Mouse (Mus musculus): ENCODE measurements at regions not wholly inside any gene's neighbourhood (a gene's known extent, or its start where the extent isn't known, plus 50 kb on each side); places are given as distances from the start of the nearest gene placed in this dataset.

DNA sequence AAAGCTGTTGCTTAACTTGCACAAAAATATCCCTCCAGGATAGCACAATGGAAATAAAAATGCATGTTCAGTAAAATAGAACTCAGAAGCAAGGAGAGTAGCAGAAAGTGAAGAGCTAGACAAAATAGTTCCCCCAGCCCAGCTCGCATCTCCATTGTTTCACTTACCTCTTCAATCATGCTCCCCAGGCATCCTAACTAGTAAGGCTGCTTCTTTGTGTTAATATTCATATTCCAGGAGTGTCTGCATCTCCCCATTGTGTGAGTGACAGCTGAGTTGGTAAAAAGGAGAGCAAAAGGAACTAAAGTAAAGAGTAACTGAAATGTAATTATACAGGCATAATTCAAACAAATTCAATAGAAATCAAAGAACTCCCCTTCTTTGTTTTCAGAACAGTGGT lies 667.1 kb upstream of the Fat3 start:
- no peak for TF ChIP-seq MAX (IDR thresholded peaks at IDR 0.05; ENCODE audit: low read length)
- no peak for TF ChIP-seq TCF12 (IDR thresholded peaks at IDR 0.05; ENCODE audit: low read depth, low read length)
- TF ChIP-seq MXI1 (IDR thresholded peaks at IDR 0.05; ENCODE audit: low read depth, low read length): no peak
- no peak for TF ChIP-seq POLR2A (IDR thresholded peaks at IDR 0.05; ENCODE audit: control insufficient read depth in 1 of 2, insufficient read depth in 1 of 2, low read depth in 1 of 2, low read length in 2 of 2, poor library complexity in 1 of 2)
- TF ChIP-seq CHD2 (IDR thresholded peaks at IDR 0.05; ENCODE audit: low read length): no peak
- no peak for TF ChIP-seq EP300 (IDR thresholded peaks at IDR 0.05; ENCODE audit: low read depth in 1 of 2, low read length in 2 of 2)
- TF ChIP-seq CTCF (IDR thresholded peaks at IDR 0.05 in 2 of 3, conservative IDR thresholded peaks at IDR 0.05 in 1 of 3; ENCODE audit: control insufficient read depth in 1 of 3, insufficient read depth in 1 of 3, low read depth in 2 of 3, low read length in 3 of 3, poor library complexity in 1 of 3, severe bottlenecking in 1 of 3): no peak
- TF ChIP-seq GATA1 (IDR thresholded peaks at IDR 0.05; ENCODE audit: low read depth, low read length): no peak
- TF ChIP-seq CHD1 (IDR thresholded peaks at IDR 0.05; ENCODE audit: low read depth, low read length): no peak
- no peak for TF ChIP-seq MYC (IDR thresholded peaks at IDR 0.05; ENCODE audit: low read depth, low read length)
- no peak for TF ChIP-seq MAFK (IDR thresholded peaks at IDR 0.05; ENCODE audit: borderline replicate concordance, low read depth, low read length)
- TF ChIP-seq SIN3A (IDR thresholded peaks at IDR 0.05; ENCODE audit: low read length): no peak
